Mouse (Mus musculus): ENCODE measurements around the gene Mical2. TPM values are rescaled to one million over a fixed set of nuclear protein-coding genes. Genes with fewer than 3 reads are reported as not detected.

Gene Mical2
- total and polyA plus RNA-seq, 3 experiments, result not detected

DNA sequence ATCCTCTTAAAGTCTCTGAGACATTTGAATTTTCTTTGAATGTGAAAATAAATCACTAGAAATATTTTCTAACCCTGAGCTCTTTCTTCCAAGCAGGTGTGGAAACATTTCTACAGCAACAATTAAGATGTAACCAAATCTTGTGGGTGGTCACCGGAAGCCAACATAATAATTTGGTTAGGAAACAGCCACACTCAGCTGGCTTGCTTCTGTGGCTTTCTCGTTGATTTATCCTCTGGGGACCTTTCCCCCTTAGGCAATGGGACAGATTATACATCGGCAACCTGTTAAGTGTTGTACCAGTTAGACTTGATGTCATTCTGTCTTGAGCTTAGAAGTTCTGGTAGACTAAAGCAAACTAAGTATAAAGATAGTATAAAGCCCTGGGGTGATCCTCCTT lies 22.2 kb downstream of the Mical2 start:
- H3K4me3 ChIP-seq (replicated peaks in 1 of 3; ENCODE audit: low read depth in 2 of 3, low read length in 2 of 3, poor library complexity in 1 of 3), result no peak overlapping the region
- in situ Hi-C loops (cut with MboI; ENCODE audit: low pct_ligation_motif_present, low pct_unique_long_range_greater_than_20kb, low sequenced_read_pairs), result no loop called here
- no peak overlapping the region for H3K4me2 ChIP-seq (ENCODE audit: insufficient read depth, low read depth, poor library complexity, severe bottlenecking)
- H3K36me3 ChIP-seq (replicated peaks in 1 of 2; ENCODE audit: control insufficient read depth in 1 of 2, insufficient read depth in 1 of 2, low read length in 1 of 2), result no peaks in the 10 kb centered on the region
- peak; percentile 60 for DNase-seq (ENCODE audit: extremely low read depth)
- peaks cover 96% of the 10 kb centered on the region for H3K27me3 ChIP-seq (replicated peaks)
- H3K9ac ChIP-seq (ENCODE audit: insufficient read depth, low read depth), result no peak overlapping the region
- no peaks in the 10 kb centered on the region for H3K9me3 ChIP-seq (replicated peaks; ENCODE audit: low read length)
- peaks cover 8 to 16% of the 10 kb centered on the region in 2 experiments for H3K4me1 ChIP-seq (ENCODE audit: control insufficient read depth in 1 of 2, insufficient read depth in 2 of 2)
- TF ChIP-seq BHLHE40 (IDR thresholded peaks at IDR 0.05; ENCODE audit: low read depth, low read length), result no peak
- no peak for TF ChIP-seq POLR2A (IDR thresholded peaks at IDR 0.05; ENCODE audit: low read depth, low read length)
- TF ChIP-seq SMC3 (IDR thresholded peaks at IDR 0.05; ENCODE audit: low read depth, low read length), result no peak
- TF ChIP-seq SIN3A (IDR thresholded peaks at IDR 0.05; ENCODE audit: low read length), result no peak
- no peak for TF ChIP-seq CTCF (conservative IDR thresholded peaks at IDR 0.05 in 1 of 2, IDR thresholded peaks at IDR 0.05 in 1 of 2; ENCODE audit: low read depth in 2 of 2, low read length in 2 of 2)
- TF ChIP-seq TCF12 (IDR thresholded peaks at IDR 0.05; ENCODE audit: low read depth, low read length), result peak; percentile 38; the same call in 1 of the 2 replicates
- TF ChIP-seq ZMIZ1 (IDR thresholded peaks at IDR 0.05; ENCODE audit: low read depth, low read length), result no peak
- no peak for TF ChIP-seq ZKSCAN1 (IDR thresholded peaks at IDR 0.05; ENCODE audit: borderline replicate concordance, low read depth, low read length)
- TF ChIP-seq MAFK (IDR thresholded peaks at IDR 0.05; ENCODE audit: insufficient replicate concordance, low read length), result peak; percentile 76; the same call in 1 of the 2 replicates
- no peak for TF ChIP-seq MXI1 (IDR thresholded peaks at IDR 0.05; ENCODE audit: low read depth, low read length)
- no peak for TF ChIP-seq PAX5 (IDR thresholded peaks at IDR 0.05; ENCODE audit: low read length)
- peak; percentile 44; the same call in 1 of the 2 replicates for TF ChIP-seq ETS1 (conservative IDR thresholded peaks at IDR 0.05; ENCODE audit: low read depth, low read length)
- no peak for TF ChIP-seq EP300 (IDR thresholded peaks at IDR 0.05; ENCODE audit: low read length)
- TF ChIP-seq IRF4 (IDR thresholded peaks at IDR 0.05; ENCODE audit: low read depth, low read length), result no peak
- TF ChIP-seq HCFC1 (IDR thresholded peaks at IDR 0.05; ENCODE audit: low read depth, low read length), result no peak
- TF ChIP-seq USF2 (conservative IDR thresholded peaks at IDR 0.05; ENCODE audit: low read depth, low read length), result no peak
- TF ChIP-seq MAZ (IDR thresholded peaks at IDR 0.05; ENCODE audit: low read depth, low read length), result no peak
- no peak for TF ChIP-seq UBTF (IDR thresholded peaks at IDR 0.05; ENCODE audit: low read depth, low read length)
- TF ChIP-seq POLR2AphosphoS2 (IDR thresholded peaks at IDR 0.05; ENCODE audit: low read depth, low read length), result no peak
- no peak for TF ChIP-seq RCOR1 (conservative IDR thresholded peaks at IDR 0.05; ENCODE audit: low read depth, low read length)
- no peak overlapping the region for H3K27ac ChIP-seq (ENCODE audit: insufficient read depth, low read depth)
- no peaks in the 10 kb centered on the region for H3K79me2 ChIP-seq (replicated peaks; ENCODE audit: control insufficient read depth, extremely low read depth, insufficient read depth, poor library complexity, severe bottlenecking)
- dilution Hi-C loops (cut with MboI; ENCODE audit: extremely low pct_ligation_motif_present, extremely low pct_unique_long_range_greater_than_20kb, low sequenced_read_pairs), result no loop called here

- H3K9ac ChIP-seq (ENCODE audit: insufficient read depth, low read depth), result no peak overlapping the region
- dilution Hi-C loops (cut with MboI; ENCODE audit: extremely low pct_ligation_motif_present, extremely low pct_unique_long_range_greater_than_20kb, low sequenced_read_pairs) (no loop called here), in situ Hi-C loops (cut with MboI; ENCODE audit: low pct_ligation_motif_present, low pct_unique_long_range_greater_than_20kb, low sequenced_read_pairs) (no loop called here)
- H3K4me2 ChIP-seq (ENCODE audit: insufficient read depth, low read depth, poor library complexity, severe bottlenecking), result no peak overlapping the region
- peaks cover 90% of the 10 kb centered on the region for H3K27me3 ChIP-seq (replicated peaks)
- H3K4me1 ChIP-seq (ENCODE audit: control insufficient read depth in 1 of 2, insufficient read depth in 2 of 2), result peaks cover 8 to 16% of the 10 kb centered on the region in 2 experiments
- H3K4me3 ChIP-seq (replicated peaks in 1 of 3; ENCODE audit: low read depth in 2 of 3, low read length in 2 of 3, poor library complexity in 1 of 3), result no peak overlapping the region
- no peaks in the 10 kb centered on the region for H3K36me3 ChIP-seq (replicated peaks in 1 of 2; ENCODE audit: control insufficient read depth in 1 of 2, insufficient read depth in 1 of 2, low read length in 1 of 2)
- no peak for DNase-seq (ENCODE audit: extremely low read depth)
- H3K27ac ChIP-seq (ENCODE audit: insufficient read depth, low read depth), result no peak overlapping the region
- no peaks in the 10 kb centered on the region for H3K9me3 ChIP-seq (replicated peaks; ENCODE audit: low read length)
- TF ChIP-seq MAX (IDR thresholded peaks at IDR 0.05; ENCODE audit: low read length) (no peak), NRF1 (IDR thresholded peaks at IDR 0.05; ENCODE audit: low read depth, low read length) (no peak), MXI1 (IDR thresholded peaks at IDR 0.05; ENCODE audit: low read depth, low read length) (no peak), SIN3A (IDR thresholded peaks at IDR 0.05; ENCODE audit: low read length) (no peak), ZNF384 (IDR thresholded peaks at IDR 0.05; ENCODE audit: low read depth, low read length) (no peak), JUN (IDR thresholded peaks at IDR 0.05; ENCODE audit: insufficient read depth, low read depth, low read length) (no peak), POLR2AphosphoS2 (IDR thresholded peaks at IDR 0.05; ENCODE audit: low read depth, low read length) (no peak), USF1 (IDR thresholded peaks at IDR 0.05; ENCODE audit: low read depth, low read length) (no peak), TBP (conservative IDR thresholded peaks at IDR 0.05; ENCODE audit: low read depth, low read length) (no peak), BHLHE40 (IDR thresholded peaks at IDR 0.05; ENCODE audit: low read depth, low read length) (no peak), CHD2 (IDR thresholded peaks at IDR 0.05; ENCODE audit: low read length) (no peak), RCOR1 (conservative IDR thresholded peaks at IDR 0.05; ENCODE audit: low read depth, low read length) (no peak), MAZ (IDR thresholded peaks at IDR 0.05; ENCODE audit: low read depth, low read length) (no peak), NELFE (IDR thresholded peaks at IDR 0.05; ENCODE audit: low read depth, low read length) (no peak), ZMIZ1 (IDR thresholded peaks at IDR 0.05; ENCODE audit: low read depth, low read length) (no peak), MEF2A (IDR thresholded peaks at IDR 0.05; ENCODE audit: borderline replicate concordance, low read depth, low read length) (no peak), MAFK (IDR thresholded peaks at IDR 0.05; ENCODE audit: insufficient replicate concordance, low read length) (no peak), TCF12 (IDR thresholded peaks at IDR 0.05; ENCODE audit: low read depth, low read length) (no peak), POLR2A (IDR thresholded peaks at IDR 0.05; ENCODE audit: low read depth, low read length) (no peak)
- no peaks in the 10 kb centered on the region for H3K79me2 ChIP-seq (replicated peaks; ENCODE audit: control insufficient read depth, extremely low read depth, insufficient read depth, poor library complexity, severe bottlenecking)
Observed at GRCm38 (mm10) chr7:112249476-112249875, 23.8 kb downstream of the Mical2 start.

Data from CH12.LX (cell line).